Mouse (Mus musculus) ovary, postnatal 10 days (tissue): ENCODE data around the gene Clca1.
"Not testable (repeated sequence)": the region's sequence is repeated elsewhere in the genome, so short reads cannot be mapped to it uniquely, and the experiment has no call there.

ENCODE experiments used
- DNase-seq: peaks from one replicate; pipeline ENCODE4 v3.0.0; 2022; ENCODE audit warnings: low spot score

The Clca1 gene

DNA sequence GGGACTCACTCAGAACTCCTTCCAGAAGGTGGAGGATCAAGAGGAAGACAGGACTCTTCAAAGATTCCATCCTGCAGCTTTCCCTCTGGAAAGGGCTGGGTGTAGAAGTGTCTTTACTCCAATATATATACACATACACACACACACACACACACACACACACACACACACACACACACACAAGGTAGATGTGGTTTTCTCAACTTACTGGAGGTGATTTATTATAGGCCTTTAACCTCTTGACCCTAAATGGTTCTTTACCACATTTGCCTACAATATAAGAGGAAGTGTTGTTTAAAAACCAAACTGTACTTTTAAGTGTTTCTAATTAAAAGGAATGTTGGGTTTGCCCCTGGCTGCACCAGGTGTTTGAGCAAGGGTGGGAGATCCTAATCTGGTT is at the start of gene Clca1:
TSS of gene Clca1 (minus strand) at position 101 of the 400 bp plus-strand sequence.
- DNase-seq: no peak

DNA sequence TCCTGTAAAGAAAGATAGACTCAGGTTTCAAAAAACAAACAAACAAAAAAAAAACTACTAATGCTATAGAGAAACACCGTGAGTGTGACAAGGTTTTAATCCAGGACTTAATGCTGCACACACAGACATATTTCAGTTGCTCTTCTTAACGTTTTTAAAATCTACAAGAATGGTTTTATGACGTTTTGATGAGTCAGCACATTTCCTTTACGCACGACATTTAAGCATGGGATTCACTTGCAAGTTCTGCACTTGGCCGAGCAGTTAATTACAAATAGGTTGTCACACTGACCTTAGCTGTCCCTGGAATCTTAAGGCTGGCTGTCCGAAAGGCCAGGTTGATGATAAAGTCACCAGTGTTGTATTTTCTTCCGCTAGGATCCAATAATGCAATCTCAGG is 48.3 kb upstream of the Clca1 start:
- no peak for DNase-seq

DNA sequence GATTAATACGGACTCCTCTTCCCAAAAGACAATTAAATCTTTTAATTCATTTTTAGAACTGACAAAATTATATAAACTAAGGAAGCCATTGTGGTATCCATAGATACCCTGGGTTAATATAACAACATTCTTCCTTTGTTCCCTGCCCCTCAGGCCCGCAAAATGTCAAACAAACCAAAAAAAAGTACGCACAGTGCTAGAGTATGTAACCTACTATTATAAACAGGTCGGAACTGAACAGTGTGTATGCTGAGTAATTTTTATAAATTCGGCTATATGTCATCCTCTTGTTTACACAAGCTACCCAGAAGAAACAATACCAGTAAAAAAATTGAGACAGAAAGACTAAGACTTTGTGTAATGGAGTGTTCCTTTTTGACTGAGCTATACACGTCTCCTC is 45.8 kb upstream of the Clca1 start:
- DNase-seq: no peak

DNA sequence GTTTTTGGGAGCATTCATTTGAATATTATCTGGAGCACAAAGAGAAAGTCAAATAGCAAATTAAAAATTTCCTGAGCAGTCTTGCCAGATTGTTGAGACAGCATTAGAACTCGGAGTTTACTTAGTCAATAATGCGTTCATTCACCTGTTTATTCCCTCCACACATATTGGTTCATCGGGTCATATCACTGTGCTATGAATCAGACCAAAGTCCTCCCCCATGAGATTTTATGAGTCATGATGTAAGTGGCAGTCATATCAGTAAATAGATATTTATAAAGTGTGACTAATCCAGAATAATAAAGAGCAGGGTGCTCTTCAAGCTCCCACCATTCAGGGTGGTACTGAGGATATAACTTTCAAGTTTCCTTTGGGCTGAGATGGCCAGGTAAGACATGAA is 39.8 kb upstream of the Clca1 start:
- no peak for DNase-seq

DNA sequence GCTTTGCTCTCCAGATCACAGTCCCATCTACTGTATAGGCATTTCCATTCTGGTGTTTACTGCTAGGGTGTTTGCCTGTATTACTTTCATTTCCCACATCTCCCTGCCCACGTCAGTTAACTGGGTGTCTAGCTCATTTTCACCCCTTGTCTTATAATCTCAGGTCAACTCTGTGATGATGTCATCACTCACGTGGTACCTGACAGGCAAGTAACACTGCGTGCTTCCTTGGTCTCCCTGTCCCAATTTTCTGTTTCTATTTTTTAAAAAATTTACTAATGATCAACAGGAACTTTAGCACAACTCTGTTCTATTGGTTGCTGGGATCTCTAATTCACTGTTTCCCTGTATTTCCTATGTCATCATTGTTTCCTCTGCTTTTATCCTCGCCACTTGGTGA is 36.4 kb upstream of the Clca1 start:
- no peak for DNase-seq

DNA sequence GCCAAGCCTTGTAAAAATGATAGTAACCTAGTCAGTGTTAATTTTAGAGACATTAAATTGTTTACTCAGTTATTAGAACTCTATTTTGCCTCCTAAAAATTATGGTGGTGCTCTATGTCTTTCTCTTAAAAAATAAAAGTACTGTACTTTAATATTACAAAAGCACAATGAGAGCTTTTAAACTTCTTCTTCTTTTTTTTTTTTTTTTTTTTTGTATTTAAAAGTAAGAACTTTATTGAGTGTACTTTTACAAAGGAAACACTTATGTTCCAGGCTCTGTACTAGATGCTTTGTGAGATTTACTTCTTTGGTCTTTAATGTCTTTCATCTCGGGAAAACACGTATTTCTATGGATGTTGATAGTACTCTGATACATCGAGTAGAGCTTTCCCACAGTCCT is 22.6 kb upstream of the Clca1 start:
- not testable (repeated sequence) for DNase-seq

DNA sequence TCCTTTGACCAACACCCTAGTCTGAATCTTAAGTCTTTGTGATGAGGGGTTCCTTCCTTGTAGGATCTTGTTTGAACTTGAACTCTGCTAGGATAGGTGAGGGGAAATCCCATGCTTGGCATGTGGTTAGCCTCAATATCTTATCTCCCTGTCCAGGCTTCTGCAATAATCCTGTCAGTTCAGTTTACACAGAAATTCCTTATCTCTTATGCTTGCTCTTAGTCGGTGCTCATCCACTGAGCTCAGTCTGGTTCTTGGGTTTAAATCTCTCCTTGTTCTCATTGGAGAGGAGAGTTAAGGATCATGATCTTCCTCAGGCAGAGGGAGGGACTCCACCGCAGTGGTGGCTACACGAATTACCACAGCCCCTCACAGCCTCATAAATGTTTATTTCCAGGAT is 17.2 kb upstream of the Clca1 start:
- DNase-seq: no peak

DNA sequence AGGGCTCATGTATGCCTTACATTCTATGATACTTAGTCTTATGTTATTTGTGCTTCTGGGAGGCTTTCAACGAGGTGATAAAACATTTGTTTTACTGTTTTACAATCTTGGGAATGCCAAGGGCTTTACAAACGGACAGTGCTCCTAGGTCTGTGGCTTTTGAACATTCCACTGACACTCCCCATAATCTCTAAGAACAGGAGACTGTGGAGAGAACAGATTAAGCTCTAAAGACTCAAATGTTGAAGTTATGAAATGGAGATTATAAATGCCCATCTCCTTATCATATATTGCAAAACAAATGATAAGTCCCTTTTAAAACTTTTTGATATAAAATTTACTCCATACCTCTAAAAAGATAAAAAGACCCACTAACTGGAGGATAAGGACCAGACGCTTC is 6.2 kb upstream of the Clca1 start:
- DNase-seq: no peak

DNA sequence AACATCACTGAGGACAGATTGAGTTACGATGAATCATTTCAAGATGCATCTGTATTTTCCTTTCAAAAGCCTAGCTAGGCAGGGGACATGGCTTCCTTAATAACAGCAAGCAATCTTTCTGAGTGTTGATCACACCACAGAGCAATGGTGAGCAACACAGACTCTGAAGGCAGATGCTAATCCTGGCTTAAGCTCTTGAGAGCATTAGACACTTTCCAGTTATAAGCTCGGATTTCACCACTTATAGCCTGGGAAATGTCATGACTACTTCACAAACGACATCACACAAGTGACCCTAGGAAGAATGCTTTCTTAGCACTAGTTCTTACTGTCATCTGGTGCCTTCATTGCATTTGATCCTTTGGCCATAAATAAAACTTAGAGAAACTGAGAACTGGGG is 4.5 kb downstream of the Clca1 start:
- no peak for DNase-seq

DNA sequence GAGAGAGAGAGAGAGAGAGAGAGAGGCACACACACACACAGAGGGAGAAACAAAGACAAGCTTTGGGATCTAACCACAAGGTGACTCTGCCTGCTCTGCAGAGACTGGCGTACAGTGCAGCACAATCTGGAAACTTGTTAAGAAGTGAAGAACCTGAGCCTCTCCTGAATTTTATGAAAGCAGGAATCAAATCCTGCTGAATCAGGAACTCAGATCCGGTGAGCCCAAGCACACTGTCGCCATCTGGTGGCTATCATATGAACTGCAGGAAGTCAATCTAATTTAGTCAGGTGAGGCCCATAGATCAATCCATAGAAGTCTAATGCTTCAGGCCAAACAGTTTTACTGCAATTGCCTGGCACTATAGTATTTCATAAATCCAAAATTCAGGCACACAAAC is 5.8 kb downstream of the Clca1 start:
- DNase-seq: peak; percentile 8

DNA sequence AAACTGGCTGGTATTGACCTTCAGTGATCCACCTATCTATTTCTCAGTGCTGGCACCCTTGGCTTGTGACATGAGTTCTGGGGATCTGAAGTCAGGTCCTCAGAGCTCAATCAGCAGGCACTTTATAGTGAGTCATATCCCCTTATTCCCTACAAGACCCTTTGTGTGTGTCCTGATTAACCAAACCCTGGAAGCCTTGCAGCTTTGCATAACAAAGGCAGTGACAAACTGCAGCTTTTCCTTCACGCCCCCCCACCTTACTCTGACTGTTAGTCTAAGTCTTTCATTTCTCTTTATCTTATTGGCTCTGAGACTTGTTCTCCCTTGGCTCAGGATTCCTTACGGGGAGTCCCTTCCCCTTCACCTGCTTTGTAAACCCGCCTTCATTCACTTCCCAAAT is 14.8 kb downstream of the Clca1 start:
- DNase-seq: no peak

DNA sequence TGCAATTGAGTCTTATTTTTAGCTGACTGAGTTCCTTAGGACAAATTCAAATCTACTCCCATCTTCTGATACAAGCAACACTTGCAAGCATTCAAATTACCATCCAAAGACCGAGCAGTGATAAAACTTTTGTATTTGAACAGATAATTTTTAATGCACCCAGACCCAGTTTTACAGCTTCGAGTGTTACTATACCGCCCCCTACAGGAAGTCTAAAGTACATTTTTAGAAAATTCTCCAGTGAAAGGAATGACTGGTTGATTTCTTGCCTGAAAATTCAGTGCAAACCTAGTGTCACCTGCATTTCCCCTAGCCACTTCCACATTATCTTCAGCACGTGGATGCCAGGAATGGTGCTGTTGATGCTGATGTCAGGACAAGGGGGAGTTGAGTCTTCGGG is 28.2 kb downstream of the Clca1 start:
- DNase-seq: no peak

DNA sequence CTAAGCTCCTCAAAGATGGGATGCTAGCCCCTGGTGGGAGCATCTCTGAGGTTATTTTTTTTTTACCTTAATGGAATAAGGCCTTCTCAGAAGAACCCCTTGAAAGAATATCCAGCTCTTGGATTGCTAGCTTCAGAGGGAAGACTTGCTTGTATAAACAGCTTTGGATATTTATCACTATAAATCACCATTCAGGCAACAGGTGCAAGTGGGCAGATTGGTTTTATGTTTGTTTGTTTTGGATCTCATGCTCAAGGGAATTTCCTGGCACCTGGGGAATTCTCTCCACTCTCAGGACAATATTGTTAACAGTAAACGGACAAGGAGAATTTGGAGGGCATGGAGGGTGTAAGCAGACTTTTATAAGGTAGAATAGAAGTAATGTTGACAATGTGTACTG is 31.7 kb downstream of the Clca1 start:
- no peak for DNase-seq

DNA sequence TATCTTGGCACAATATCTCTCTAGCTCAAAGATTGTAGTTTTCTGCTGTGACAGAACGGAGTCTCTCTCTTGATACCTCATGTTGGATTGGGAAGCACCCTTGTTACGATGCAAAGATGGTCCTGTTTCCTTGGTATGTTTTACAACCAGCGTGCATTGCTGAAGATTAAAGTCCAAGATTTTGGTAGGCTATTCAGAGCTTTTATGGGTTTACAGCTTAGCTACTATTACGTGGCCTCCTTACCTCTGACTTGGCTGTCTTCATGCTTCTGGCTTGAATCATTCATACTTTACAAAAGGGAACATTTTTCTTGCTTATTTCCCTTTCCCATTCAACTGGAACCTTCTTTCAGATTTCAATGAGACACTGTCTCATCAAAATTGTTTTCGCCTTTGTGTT is 39.5 kb downstream of the Clca1 start:
- DNase-seq: no peak

DNA sequence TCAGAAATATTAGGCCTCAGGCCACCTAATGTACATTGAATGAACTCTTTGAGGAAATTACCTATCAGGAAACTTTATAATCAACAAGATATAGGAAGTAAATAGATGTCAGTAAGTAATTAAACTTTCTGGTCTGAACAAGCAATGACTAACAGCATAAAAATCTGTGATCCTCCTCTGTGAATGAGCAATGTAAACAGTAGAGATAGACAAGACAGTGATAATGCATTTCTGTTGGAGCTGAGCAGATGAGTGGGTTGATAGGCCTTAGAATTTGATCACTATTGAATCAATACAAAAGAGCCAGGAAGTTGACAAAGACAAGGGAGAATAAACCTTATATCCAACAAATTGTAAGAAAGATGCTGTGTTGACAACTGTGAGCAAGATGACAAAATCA is 40.0 kb downstream of the Clca1 start:
- no peak for DNase-seq

DNA sequence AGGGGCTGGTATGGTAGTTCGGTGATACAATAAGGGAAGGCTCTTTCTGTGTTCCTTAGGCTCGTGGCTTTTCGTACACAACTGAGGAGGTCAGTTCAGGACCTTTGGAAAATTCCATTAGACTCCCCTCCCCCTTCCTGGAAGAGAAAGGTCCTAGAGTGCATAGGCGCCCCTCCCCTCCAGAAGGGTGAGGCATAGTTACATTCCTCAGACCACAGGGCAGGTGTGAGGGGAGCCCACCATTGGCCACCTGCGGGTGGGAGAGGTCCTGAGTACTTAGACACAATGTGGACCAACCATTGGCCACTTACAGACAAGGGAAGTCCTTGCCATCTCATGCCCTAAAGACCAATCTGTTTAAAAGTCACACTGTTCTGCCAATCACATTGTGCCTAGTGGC is 46.7 kb downstream of the Clca1 start:
- no peak for DNase-seq

DNA sequence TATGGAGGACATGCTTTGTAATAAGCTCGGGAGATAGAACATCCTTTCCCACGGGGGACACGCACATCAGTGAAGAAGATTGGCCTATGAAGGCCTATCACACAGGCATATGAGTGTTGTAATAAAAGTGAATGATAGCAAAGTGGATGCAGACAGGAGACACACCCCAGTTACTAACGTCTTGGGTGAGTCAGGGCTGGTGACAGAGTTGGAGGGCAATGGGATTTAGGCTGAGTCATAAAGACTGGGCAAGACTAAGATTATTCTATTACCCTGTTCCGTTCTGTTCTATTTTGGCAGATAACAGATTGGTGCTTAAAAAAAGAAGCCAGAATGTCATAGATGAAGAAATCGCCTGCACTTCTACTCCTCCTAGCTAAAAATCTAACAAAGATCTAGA is 52.0 kb downstream of the Clca1 start:
- DNase-seq: no peak

DNA sequence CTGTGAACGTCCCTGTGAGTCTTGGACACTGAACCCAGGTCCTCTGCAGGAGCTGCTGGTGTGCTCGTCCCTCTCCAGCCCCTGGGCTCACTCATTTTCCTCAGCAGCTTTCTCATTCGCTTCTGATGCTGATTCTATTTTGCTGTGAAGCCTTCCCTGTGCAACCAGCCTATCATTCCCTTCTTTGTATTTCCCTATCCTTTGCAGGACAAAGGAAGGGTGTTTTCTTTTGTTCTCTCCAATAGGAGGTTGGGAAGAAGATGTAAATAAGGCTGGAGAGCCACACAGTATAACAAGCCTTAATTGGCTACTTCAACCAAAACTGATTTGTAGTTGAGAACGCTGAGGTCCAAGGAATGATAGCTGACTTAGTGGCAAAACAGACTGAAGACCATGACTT is 54.9 kb downstream of the Clca1 start:
- no peak for DNase-seq

DNA sequence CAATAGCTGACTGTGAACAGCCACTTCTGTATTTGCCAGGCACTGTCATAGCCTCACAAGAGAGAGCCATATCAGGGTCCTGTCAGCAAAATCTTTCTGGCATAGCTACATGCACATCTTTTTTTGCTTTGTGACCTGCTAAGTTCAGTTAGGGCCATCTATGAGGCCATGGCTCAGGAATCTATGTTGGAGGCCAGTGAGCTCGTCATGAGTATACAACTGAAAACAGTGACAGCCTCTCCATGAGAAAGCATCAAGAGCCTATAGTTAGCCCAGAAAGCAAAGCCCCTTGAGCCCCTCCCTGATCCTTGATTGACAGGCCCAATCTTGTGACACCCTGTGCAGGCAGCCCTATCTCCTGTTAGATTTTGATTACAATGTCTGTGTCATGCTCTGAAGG is 56.5 kb downstream of the Clca1 start:
- no peak for DNase-seq

DNA sequence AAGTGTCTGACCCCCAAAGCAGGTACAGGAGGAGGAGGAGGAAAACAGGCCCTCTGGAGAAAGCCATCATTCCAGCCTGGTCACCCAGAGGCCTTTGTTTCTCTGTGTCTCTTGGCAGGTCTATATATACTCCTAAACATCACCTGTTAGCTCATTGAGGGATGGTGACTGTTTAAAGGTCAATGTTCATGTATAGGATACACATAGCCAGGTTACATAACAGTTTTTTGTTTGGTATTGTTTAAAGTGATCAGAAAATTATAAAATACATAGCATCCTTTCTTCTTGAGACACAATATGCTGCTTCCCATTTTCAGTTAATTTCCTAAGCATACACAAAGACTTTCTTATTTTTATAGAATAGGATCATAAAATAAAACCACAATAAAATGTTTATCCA is 57.6 kb downstream of the Clca1 start, which contains the start of gene Clca4a:
TSS of gene Clca4a (minus strand) at position 101 of the 400 bp plus-strand sequence.
- DNase-seq: no peak

DNA sequence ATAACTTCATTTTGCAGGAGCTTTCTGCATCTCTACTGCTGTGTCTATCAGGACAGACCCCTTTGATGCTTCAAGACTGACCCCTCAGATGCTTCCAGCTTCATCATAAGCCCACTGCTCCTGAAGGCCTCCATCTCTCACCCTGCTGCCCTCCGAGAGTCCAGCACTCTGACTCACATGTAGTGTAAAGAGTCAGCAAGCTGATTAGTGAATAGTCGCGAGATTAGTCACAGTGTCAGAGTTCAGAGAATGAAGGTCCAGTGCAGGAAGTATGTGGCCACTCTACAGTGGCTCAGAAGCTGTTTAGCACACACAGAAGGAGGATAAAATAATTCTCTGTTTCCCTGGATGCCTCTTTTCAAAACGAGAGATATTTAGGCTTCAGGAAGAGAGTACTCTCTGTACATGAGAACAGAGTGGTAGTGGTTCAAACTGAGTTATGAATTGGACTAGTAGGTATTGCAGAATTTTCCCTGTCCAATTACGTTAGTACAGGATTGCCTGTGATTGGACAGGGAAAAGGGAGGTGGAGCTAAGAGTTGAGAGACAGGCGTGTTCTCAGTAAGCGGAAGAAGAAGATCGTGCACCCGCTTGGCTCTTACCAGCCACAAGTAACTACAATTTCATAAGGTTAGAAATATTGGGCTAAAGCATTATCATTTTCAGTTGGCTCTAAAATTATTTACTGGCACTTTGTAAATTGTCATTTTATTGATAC is 60.9 kb downstream of the Clca1 start:
- DNase-seq: no peak

DNA sequence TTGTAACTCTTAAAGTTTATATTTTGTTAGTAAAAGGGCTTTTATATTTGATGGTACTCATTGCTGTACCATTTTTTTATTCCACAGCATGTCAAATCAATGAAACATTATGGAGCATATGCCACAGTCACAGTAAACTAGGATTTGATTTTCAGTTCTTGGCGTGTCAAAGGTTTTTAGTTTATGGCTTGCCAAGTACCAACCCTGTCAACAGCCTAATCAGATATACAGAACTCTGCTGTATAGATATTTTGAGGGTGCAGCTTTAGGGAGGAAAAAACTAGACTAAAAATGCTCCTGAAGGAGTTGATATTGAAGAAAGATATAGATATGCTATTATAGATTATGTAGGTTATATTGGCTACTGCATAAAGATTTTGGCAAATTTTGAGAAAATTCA is 62.8 kb downstream of the Clca1 start:
- DNase-seq: no peak

DNA sequence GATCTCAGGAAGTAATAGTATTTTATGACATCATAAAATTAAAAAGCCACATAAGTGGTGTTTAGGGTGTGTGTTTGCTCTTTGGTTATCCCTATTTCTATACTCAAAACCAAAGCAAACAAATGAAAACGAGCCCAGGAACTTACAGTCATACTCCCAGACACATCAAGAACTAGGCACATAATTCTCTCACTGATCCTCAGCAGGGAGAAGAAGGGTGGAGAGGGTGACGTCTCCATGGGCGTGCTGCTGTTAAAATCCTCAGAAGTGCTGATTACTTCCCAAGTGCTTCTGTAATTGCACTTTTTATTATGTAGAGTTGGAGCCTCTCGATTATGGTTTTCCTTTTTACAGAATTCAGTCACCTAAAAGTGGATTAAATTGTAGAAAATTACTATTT is 66.5 kb downstream of the Clca1 start:
- DNase-seq: no peak
